Mouse (Mus musculus): Measurements from ENCODE around the gene Cyp17a1.

DNA sequence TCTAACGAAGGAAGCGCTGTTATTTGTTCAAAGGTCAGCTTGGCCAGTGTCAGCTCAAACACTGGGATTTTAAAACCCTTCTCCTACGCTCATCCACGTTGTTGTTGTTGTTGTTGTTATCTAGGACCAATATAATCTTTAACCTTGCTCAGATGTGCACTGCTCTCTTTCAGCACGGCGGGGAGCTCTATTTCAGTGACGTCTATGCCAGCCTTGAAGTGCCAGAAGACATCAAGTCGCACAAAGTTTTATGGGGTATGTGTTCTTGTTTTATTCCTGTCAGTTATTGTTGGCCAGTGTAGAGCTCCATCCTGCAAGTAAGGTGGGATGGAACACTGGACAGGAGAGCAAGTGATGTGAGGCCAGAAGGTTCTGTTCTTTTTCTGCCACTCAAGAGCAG lies 42.0 kb upstream of the Cyp17a1 start:
- no peak for TF ChIP-seq POLR2A (IDR thresholded peaks at IDR 0.05; ENCODE audit: borderline replicate concordance, control insufficient read depth, low read depth, low read length)
- TF ChIP-seq CTCF (IDR thresholded peaks at IDR 0.05; ENCODE audit: control insufficient read depth, insufficient read depth, low read length) = no peak
